Mouse (Mus musculus) central nervous system, embryonic 14 days (tissue): Measurements from ENCODE around the gene Gm28363. TPM values are rescaled to one million over a fixed set of nuclear protein-coding genes. Genes with fewer than 3 reads are reported as not detected.

Source experiments
- polyA plus RNA-seq: library from polyadenylated mRNA; depleted of rRNA; stranded (reverse); fragments of >200 nt; gene quantifications from 2 replicates; pipeline ENCODE4 v1.2.3, GENCODE M21; 2012; rRNA removed

The Gm28363 gene
- polyA plus RNA-seq = not detected in 2 replicates

DNA sequence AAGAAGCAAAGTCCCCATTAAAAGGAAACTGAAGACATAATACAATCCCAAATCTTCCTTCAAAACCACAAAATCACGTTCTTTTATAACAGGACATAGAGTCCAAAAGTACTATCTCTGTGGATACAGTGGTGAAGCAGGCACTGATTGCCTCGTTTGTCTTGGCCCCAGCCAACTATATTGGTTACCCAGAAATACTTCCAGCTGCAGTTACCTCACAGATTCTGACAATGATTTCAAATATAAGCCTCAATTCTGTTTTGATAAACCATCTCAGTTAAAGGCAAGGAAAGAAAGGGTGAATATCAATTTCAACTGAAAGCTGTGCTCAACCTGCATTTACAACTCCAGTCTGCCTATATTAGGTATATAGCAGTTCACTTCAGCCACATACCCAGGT, at the start of gene Gm28363:
Gene Gm28363, plus strand, starts transcription at position 301 of the 400 bp plus-strand sequence.

Other genes starting within 250 kb of the Gm28363 start
- not detected in 2 replicates for gene B020011L13Rik, start 84.0 kb downstream of the Gm28363 start, polyA plus RNA-seq
- not detected in 2 replicates for gene Gm28360, start 132.9 kb downstream of the Gm28363 start, polyA plus RNA-seq
- not detected in 2 replicates for gene Gm28168, start 230.9 kb downstream of the Gm28363 start, polyA plus RNA-seq